Comparison of ENCODE assay signal across 13 mouse cellular contexts in genomic region chr13:11369456-11369855, GRCm38 (mm10).
"Had no signal": no experiment of that assay in that cellular context is flagged by ENCODE, and none has a peak within 500 bp of the region (broad histone marks: within the 10 kb centered on the region; RNA-seq: fewer than 3 reads in every experiment).

No protein-coding gene starts in this region.

- H3K9ac ChIP-seq: lung, embryonic 14.5 days; midbrain, embryonic 13.5 days; midbrain, embryonic 15.5 days; neural tube, embryonic 12.5 days had no signal

- H3K9me3 ChIP-seq: midbrain, embryonic 13.5 days; midbrain, embryonic 15.5 days; neural tube, embryonic 12.5 days had no signal

- DNase-seq: lung, adult 18-20 months; lung, embryonic 14.5 days; lung, postnatal 10 days; lung, postnatal 4 days; right cerebral cortex, postnatal 25 days; right cerebral cortex, postnatal 4 days; spleen, adult 18-20 months; thymus, adult 2 months; thymus, postnatal 25 days; thymus, postnatal 4 days had no signal

- H3K27ac ChIP-seq: midbrain, embryonic 13.5 days; midbrain, embryonic 15.5 days; neural tube, embryonic 12.5 days had no signal

- H3K4me3 ChIP-seq: midbrain, embryonic 13.5 days; midbrain, embryonic 15.5 days; neural tube, embryonic 12.5 days had no signal

- H3K27me3 ChIP-seq: midbrain, embryonic 13.5 days; midbrain, embryonic 15.5 days; neural tube, embryonic 12.5 days had no signal

- H3K36me3 ChIP-seq: midbrain, embryonic 13.5 days; midbrain, embryonic 15.5 days; neural tube, embryonic 12.5 days had no signal

- H3K4me1 ChIP-seq: midbrain, embryonic 13.5 days; midbrain, embryonic 15.5 days; neural tube, embryonic 12.5 days had no signal
